Mouse (Mus musculus): ENCODE data around the gene Ap4s1. TPM values are rescaled to one million over a fixed set of nuclear protein-coding genes. Genes with fewer than 3 reads are reported as not detected.
"Not testable (repeated sequence)": the region's sequence is repeated elsewhere in the genome, so short reads cannot be mapped to it uniquely, and the experiment has no call there.

The Ap4s1 gene
- polyA plus RNA-seq (2012; rRNA removed) = 10.3 and 13.2 TPM in 2 replicates

DNA sequence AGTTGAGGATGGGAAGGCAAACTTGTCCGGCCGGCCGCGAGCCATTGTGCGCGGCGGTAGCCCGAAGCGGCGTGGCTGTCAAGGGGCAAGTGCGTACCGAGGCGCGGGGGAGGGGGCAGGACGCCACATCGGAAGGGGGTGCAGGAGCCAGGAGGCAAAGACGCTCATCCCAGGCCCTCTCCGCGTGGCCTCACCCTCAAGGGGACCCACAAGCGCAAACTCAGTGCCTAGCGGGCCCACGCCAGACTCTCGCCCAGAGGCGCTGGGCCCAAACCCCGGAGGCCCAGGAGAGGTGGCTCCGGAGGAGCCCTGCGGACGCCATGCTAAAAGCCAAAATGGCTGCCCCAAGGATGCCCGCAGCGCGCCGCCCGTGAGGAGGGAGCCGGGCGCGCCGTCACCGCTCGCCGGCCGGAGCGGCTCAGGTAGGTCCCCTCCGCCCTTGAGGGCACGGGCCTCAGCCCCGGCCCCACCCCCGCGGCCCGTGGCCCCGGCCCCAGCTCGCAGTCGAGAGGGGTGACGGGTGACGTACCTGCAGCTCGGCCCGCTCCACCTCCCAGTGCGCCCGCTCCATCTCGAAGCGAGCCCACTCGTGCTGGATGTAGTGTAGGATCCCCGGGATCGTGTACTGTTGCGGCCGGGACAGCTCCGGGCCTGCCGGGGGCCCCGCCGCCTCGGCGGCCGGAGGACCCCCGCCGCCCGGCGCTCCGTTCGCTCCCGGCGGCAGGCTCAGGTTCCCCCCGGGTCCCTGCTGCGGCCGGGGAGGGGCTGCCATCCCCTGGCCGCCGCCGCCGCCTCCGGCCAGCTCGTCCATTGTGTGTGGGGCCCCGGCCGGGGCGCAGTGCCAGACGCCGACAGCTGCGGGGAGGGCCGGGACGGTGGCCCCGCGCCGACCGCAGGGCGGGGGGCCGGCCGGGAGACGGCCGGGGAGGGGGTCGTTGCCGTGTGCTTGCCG lies at the start of gene Ap4s1:
TSS of gene Ap4s1 (plus strand) at position 141 of the 952 bp plus-strand sequence.
- H3K27me3 ChIP-seq (ENCODE audit: control insufficient read depth, insufficient read depth, low read length) = no peaks in the 10 kb centered on the region
- H3K4me1 ChIP-seq (replicated peaks; ENCODE audit: control insufficient read depth, insufficient read depth, low read length) = peaks cover 7% of the 10 kb centered on the region
- H3K4me3 ChIP-seq (ENCODE audit: control insufficient read depth, insufficient read depth, low read length) = peak within 1 kb of the TSS; percentile 69
- 1% methylated on average over 108 of the region's 108 CpGs for WGBS
- H3K27ac ChIP-seq (ENCODE audit: control insufficient read depth, insufficient read depth, low read length) = peak within 1 kb of the TSS; percentile 74
- DNase-seq = peak; percentile 78
- no peak for TF ChIP-seq CTCF (IDR thresholded peaks at IDR 0.05; ENCODE audit: borderline replicate concordance, control insufficient read depth, extremely low read depth, insufficient read depth, low read length, poor library complexity)
- peak; percentile 37; the same call in 1 of the 2 replicates for TF ChIP-seq POLR2A (IDR thresholded peaks at IDR 0.05; ENCODE audit: control insufficient read depth, extremely low read depth, insufficient read depth, low read length, poor library complexity)
- no peaks in the 10 kb centered on the region for H3K36me3 ChIP-seq (ENCODE audit: control insufficient read depth, insufficient read depth, low read length)

- no peak overlapping the region; the same call in 1 of the 2 replicates for H3K27ac ChIP-seq (ENCODE audit: control insufficient read depth, insufficient read depth, low read length)
- WGBS = 62% methylated on average over 6 of the region's 6 CpGs
- peaks cover 3% of the 10 kb centered on the region; the same call in 1 of the 2 replicates for H3K36me3 ChIP-seq (ENCODE audit: control insufficient read depth, insufficient read depth, low read length)
- no peak for DNase-seq
- no peaks in the 10 kb centered on the region for H3K4me1 ChIP-seq (replicated peaks; ENCODE audit: control insufficient read depth, insufficient read depth, low read length)
- H3K4me3 ChIP-seq (ENCODE audit: control insufficient read depth, insufficient read depth, low read length) = no peak overlapping the region
- H3K27me3 ChIP-seq (ENCODE audit: control insufficient read depth, insufficient read depth, low read length) = no peaks in the 10 kb centered on the region
- TF ChIP-seq CTCF (IDR thresholded peaks at IDR 0.05; ENCODE audit: borderline replicate concordance, control insufficient read depth, extremely low read depth, insufficient read depth, low read length, poor library complexity) (no peak), POLR2A (IDR thresholded peaks at IDR 0.05; ENCODE audit: control insufficient read depth, extremely low read depth, insufficient read depth, low read length, poor library complexity) (no peak)
Measured at GRCm38 (mm10) chr12:51641871-51642270, 49.0 kb upstream of the Ap4s1 start.

DNA sequence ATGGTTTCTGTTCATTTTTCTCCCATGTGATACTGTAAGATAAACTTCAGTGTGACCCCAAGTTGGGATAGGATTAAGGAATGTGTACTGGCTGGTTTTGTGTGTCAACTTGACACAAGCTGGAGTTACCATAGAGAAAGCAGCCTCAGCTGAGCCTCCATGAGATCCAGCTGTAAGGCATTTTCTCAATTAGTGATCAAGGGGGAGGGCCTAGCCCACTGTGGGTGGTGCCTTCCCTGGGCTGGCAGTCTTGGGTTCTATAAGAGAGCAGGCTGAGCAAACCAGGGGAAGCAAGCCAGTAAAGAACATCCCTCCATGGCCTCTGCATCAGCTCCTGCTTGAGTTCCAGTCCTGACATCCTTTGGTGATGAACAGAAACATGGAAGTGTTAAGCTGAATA lies 41.4 kb upstream of the Ap4s1 start:
- H3K27me3 ChIP-seq (ENCODE audit: control insufficient read depth, insufficient read depth, low read length); H3K27ac ChIP-seq (ENCODE audit: control insufficient read depth, insufficient read depth, low read length); H3K4me1 ChIP-seq (replicated peaks; ENCODE audit: control insufficient read depth, insufficient read depth, low read length); H3K4me3 ChIP-seq (ENCODE audit: control insufficient read depth, insufficient read depth, low read length); DNase-seq: not testable (repeated sequence)
- peaks cover 30% of the 10 kb centered on the region for H3K36me3 ChIP-seq (ENCODE audit: control insufficient read depth, insufficient read depth, low read length)

- 95% methylated on average over 1 of the region's 1 CpGs for WGBS
- no peaks in the 10 kb centered on the region for H3K27me3 ChIP-seq (ENCODE audit: control insufficient read depth, insufficient read depth, low read length)
- TF ChIP-seq CTCF (IDR thresholded peaks at IDR 0.05; ENCODE audit: borderline replicate concordance, control insufficient read depth, extremely low read depth, insufficient read depth, low read length, poor library complexity) (no peak), POLR2A (IDR thresholded peaks at IDR 0.05; ENCODE audit: control insufficient read depth, extremely low read depth, insufficient read depth, low read length, poor library complexity) (no peak)
- DNase-seq = no peak
- H3K27ac ChIP-seq (ENCODE audit: control insufficient read depth, insufficient read depth, low read length) = no peak overlapping the region
- H3K4me3 ChIP-seq (ENCODE audit: control insufficient read depth, insufficient read depth, low read length) = no peak overlapping the region
- H3K36me3 ChIP-seq (ENCODE audit: control insufficient read depth, insufficient read depth, low read length) = peaks cover 4% of the 10 kb centered on the region; the same call in 1 of the 2 replicates
- no peaks in the 10 kb centered on the region for H3K4me1 ChIP-seq (replicated peaks; ENCODE audit: control insufficient read depth, insufficient read depth, low read length)
Measured at GRCm38 (mm10) chr12:51655944-51656465, 34.8 kb upstream of the Ap4s1 start.

- Histone ChIP-seq H3K4me1 (replicated peaks; ENCODE audit: control insufficient read depth, insufficient read depth, low read length) (no peaks in the 10 kb centered on the region), H3K27me3 (ENCODE audit: control insufficient read depth, insufficient read depth, low read length) (no peaks in the 10 kb centered on the region), H3K4me3 (ENCODE audit: control insufficient read depth, insufficient read depth, low read length) (no peak overlapping the region), H3K36me3 (ENCODE audit: control insufficient read depth, insufficient read depth, low read length) (no peaks in the 10 kb centered on the region), H3K27ac (ENCODE audit: control insufficient read depth, insufficient read depth, low read length) (no peak overlapping the region)
- TF ChIP-seq CTCF (IDR thresholded peaks at IDR 0.05; ENCODE audit: borderline replicate concordance, control insufficient read depth, extremely low read depth, insufficient read depth, low read length, poor library complexity) = no peak
- no peak for TF ChIP-seq POLR2A (IDR thresholded peaks at IDR 0.05; ENCODE audit: control insufficient read depth, extremely low read depth, insufficient read depth, low read length, poor library complexity)
- DNase-seq = no peak
Measured at GRCm38 (mm10) chr12:51663011-51663410, 27.8 kb upstream of the Ap4s1 start.

- TF ChIP-seq POLR2A (IDR thresholded peaks at IDR 0.05; ENCODE audit: control insufficient read depth, extremely low read depth, insufficient read depth, low read length, poor library complexity) (no peak), CTCF (IDR thresholded peaks at IDR 0.05; ENCODE audit: borderline replicate concordance, control insufficient read depth, extremely low read depth, insufficient read depth, low read length, poor library complexity) (no peak)
- Histone ChIP-seq H3K27me3 (ENCODE audit: control insufficient read depth, insufficient read depth, low read length) (no peaks in the 10 kb centered on the region), H3K4me3 (ENCODE audit: control insufficient read depth, insufficient read depth, low read length) (no peak overlapping the region), H3K27ac (ENCODE audit: control insufficient read depth, insufficient read depth, low read length) (no peak overlapping the region), H3K36me3 (ENCODE audit: control insufficient read depth, insufficient read depth, low read length) (no peaks in the 10 kb centered on the region), H3K4me1 (replicated peaks; ENCODE audit: control insufficient read depth, insufficient read depth, low read length) (no peaks in the 10 kb centered on the region)
- DNase-seq = no peak
Measured at GRCm38 (mm10) chr12:51663908-51664307, 26.9 kb upstream of the Ap4s1 start.
